Mouse (Mus musculus) forebrain, embryonic 11.5 days (tissue): ENCODE measurements around the gene Ascc1. TPM values are rescaled to one million over a fixed set of nuclear protein-coding genes. Genes with fewer than 3 reads are reported as not detected.

Experiments
- ATAC-seq: fragments of 200-750 bp; cut with Nextera tagmentation; replicated peaks from 2 replicates; pipeline ENCODE4 v1.8.0; 2017; ENCODE audit warnings: moderate TSS enrichment; ENCODE audit not compliant: low FRiP score
- DNase-seq: peaks from one replicate; pipeline ENCODE4 v3.0.0-alpha.2; 2017; ENCODE audit warnings: low spot score
- H3K27ac ChIP-seq: fragments of 300-500 bp; sonication (generic); 2 replicates; pipeline ENCODE4 v1.5.1; 2014; ENCODE audit warnings: low read depth, low read length
- H3K27me3 ChIP-seq: fragments of 300-500 bp; sonication (generic); 2 replicates; pipeline ENCODE4 v1.6.1; 2014; ENCODE audit warnings: mild to moderate bottlenecking, low read length, mixed read lengths; ENCODE audit not compliant: control insufficient read depth, insufficient read depth
- H3K36me3 ChIP-seq: fragments of 300-500 bp; sonication (generic); 2 replicates; pipeline ENCODE4 v1.6.1; 2014; ENCODE audit warnings: mild to moderate bottlenecking, low read length, moderate library complexity, mixed read lengths; ENCODE audit not compliant: control insufficient read depth, insufficient read depth
- H3K4me1 ChIP-seq: fragments of 300-500 bp; sonication (generic); replicated peaks from 2 replicates; pipeline ENCODE4 v1.6.1; 2014; ENCODE audit warnings: low read length, mixed read lengths; ENCODE audit not compliant: control insufficient read depth, insufficient read depth
- H3K4me2 ChIP-seq: fragments of 300-500 bp; sonication (generic); 2 replicates; pipeline ENCODE4 v1.6.1; 2014; ENCODE audit warnings: low read depth, mild to moderate bottlenecking, low read length, moderate library complexity, mixed read lengths; ENCODE audit not compliant: severe bottlenecking
- H3K4me3 ChIP-seq: fragments of 300-500 bp; sonication (generic); 2 replicates; pipeline ENCODE4 v1.5.1; 2014; ENCODE audit warnings: low read depth, low read length
- H3K9ac ChIP-seq: fragments of 300-500 bp; sonication (generic); 2 replicates; pipeline ENCODE4 v1.6.1; 2014; ENCODE audit warnings: low read length
- H3K9me3 ChIP-seq: fragments of 300-500 bp; sonication (generic); 2 replicates; pipeline ENCODE4 v1.6.1; 2016; ENCODE audit warnings: low read length, mixed read lengths; ENCODE audit not compliant: control insufficient read depth
- WGBS: fragments of 180-500 bp; shearing (Covaris S2); extraction: QIAGEN DNeasy Blood & Tissue Kit; methylation state at CpG from one replicate; pipeline ENCODE4 v1.1.7; 2014; 5-methylcytosine and 5-hydroxymethylcytosine counted together
- polyA plus RNA-seq: library from polyadenylated mRNA; unstranded; fragments of >200 nt; fragmentation: Nextera tagmentation; extraction: Ambion mirVana; gene quantifications from 2 replicates; pipeline ENCODE4 v1.2.1, GENCODE M21; 2014

Ascc1 gene
- polyA plus RNA-seq, 1 experiment from 2014 or later = 35.8 TPM

- no peak for DNase-seq
- WGBS = 86% methylated on average over 6 of the region's 6 CpGs
- H3K9ac ChIP-seq = no peak overlapping the region
- H3K9me3 ChIP-seq = no peaks in the 10 kb centered on the region
- no peak overlapping the region for H3K27ac ChIP-seq
- H3K4me2 ChIP-seq = no peak overlapping the region
- no peaks in the 10 kb centered on the region for H3K27me3 ChIP-seq
- no peak for ATAC-seq
- no peak overlapping the region for H3K4me3 ChIP-seq
- H3K36me3 ChIP-seq = no peaks in the 10 kb centered on the region
- H3K4me1 ChIP-seq = peaks cover 12% of the 10 kb centered on the region; the same call in 1 of the 2 replicates
Measured at GRCm38 (mm10) chr10:59972999-59973398, 29.6 kb upstream of the Ascc1 start.

DNA sequence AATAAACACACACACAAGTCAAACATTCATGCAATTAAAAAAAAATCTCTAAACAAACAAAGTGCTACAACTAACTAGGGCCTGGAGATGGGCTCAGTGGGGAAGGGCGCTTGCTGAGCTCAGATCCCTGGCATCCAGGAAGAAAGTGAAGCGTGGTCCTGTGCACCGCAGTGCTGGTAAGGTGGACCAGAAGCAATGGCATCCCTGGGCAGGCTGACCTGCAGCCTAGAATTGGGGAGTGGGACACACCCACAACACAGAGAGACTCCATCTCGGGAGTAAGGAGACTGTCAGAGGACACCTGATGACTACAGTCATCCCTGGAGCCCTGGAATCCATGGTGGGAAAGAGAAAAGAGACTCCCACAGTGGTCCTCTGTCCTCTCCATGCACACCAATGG lies 29.2 kb upstream of the Ascc1 start:
- Histone ChIP-seq H3K36me3 (no peaks in the 10 kb centered on the region), H3K4me3 (no peak overlapping the region), H3K4me2 (no peak overlapping the region), H3K9me3 (no peaks in the 10 kb centered on the region), H3K4me1 (peaks cover 12% of the 10 kb centered on the region; the same call in 1 of the 2 replicates), H3K9ac (no peak overlapping the region), H3K27me3 (no peaks in the 10 kb centered on the region), H3K27ac (no peak overlapping the region)
- DNase-seq (no peak), ATAC-seq (no peak)
- WGBS = 80% methylated on average over 4 of the region's 4 CpGs

GRCm38 (mm10) chr10:59974191-59974664 lies 28.4 kb upstream of the Ascc1 start:
- WGBS = 17% methylated on average over 6 of the region's 6 CpGs
- H3K9ac ChIP-seq = peak overlapping the region; percentile 30; the same call in 1 of the 2 replicates
- DNase-seq (peak; percentile 61), ATAC-seq (0 out of 2 replicates have a peak, but pooled peaks have one; percentile 21)
- H3K9me3 ChIP-seq = no peaks in the 10 kb centered on the region
- no peak overlapping the region for H3K4me2 ChIP-seq
- no peaks in the 10 kb centered on the region for H3K27me3 ChIP-seq
- peak overlapping the region; percentile 53; the same call in 1 of the 2 replicates for H3K27ac ChIP-seq
- H3K4me1 ChIP-seq = peaks cover 12% of the 10 kb centered on the region; the same call in 1 of the 2 replicates
- no peaks in the 10 kb centered on the region for H3K36me3 ChIP-seq
- no peak overlapping the region for H3K4me3 ChIP-seq

GRCm38 (mm10) chr10:59974786-59975185 lies 27.8 kb upstream of the Ascc1 start:
- DNase-seq (no peak), ATAC-seq (no peak)
- Histone ChIP-seq H3K4me1 (peaks cover 9% of the 10 kb centered on the region; the same call in 1 of the 2 replicates), H3K9ac (peak overlapping the region; percentile 30; the same call in 1 of the 2 replicates), H3K9me3 (no peaks in the 10 kb centered on the region), H3K27me3 (no peaks in the 10 kb centered on the region), H3K27ac (peak overlapping the region; percentile 53; the same call in 1 of the 2 replicates), H3K4me3 (no peak overlapping the region), H3K36me3 (no peaks in the 10 kb centered on the region), H3K4me2 (no peak overlapping the region)
- WGBS = 72% methylated on average over 3 of the region's 3 CpGs

GRCm38 (mm10) chr10:59977141-59977540 lies 25.5 kb upstream of the Ascc1 start:
- ATAC-seq (no peak), DNase-seq (no peak)
- Histone ChIP-seq H3K4me3 (no peak overlapping the region), H3K4me2 (no peak overlapping the region), H3K36me3 (no peaks in the 10 kb centered on the region), H3K27me3 (no peaks in the 10 kb centered on the region), H3K9ac (no peak overlapping the region), H3K9me3 (no peaks in the 10 kb centered on the region), H3K27ac (no peak overlapping the region), H3K4me1 (peaks cover 6% of the 10 kb centered on the region; the same call in 1 of the 2 replicates)
- WGBS = 66% methylated on average over 2 of the region's 4 CpGs

DNA sequence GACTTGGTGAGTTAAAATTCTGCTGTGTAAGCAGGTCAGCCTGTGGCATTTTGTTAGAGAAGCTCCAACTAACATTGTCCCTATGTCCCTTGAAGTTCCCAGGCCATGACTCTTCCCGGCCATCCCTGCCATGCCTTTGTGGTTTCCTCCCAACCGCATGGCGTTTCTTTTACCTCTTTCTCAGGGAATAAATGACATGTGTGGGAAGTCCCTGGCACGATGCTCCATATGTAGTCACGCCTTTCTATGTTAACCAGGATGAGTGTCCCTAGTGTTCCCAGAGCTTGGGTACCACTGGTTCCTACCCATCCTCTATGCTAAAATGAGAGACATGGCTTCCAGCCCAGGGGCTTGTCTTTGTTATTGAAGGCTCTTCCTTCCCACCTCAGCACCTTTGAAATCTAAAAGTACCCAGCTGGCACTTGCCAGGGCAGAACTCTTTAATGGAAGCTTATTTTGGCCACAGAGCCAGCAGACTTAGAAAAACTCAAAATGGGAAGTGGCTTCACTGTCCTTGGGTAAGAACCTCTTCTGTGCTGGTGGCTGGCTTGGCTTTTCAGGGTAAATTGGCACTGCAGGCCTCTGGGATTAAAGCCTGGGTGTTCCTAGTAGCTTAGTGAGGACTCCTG lies 24.8 kb upstream of the Ascc1 start:
- Histone ChIP-seq H3K9me3 (no peaks in the 10 kb centered on the region), H3K4me2 (no peak overlapping the region), H3K9ac (no peak overlapping the region), H3K27me3 (no peaks in the 10 kb centered on the region), H3K4me3 (no peak overlapping the region), H3K4me1 (peaks cover 6% of the 10 kb centered on the region; the same call in 1 of the 2 replicates), H3K27ac (no peak overlapping the region), H3K36me3 (no peaks in the 10 kb centered on the region)
- DNase-seq (no peak), ATAC-seq (no peak)
- WGBS = 95% methylated on average over 5 of the region's 5 CpGs

GRCm38 (mm10) chr10:59978401-59978800 lies 24.2 kb upstream of the Ascc1 start:
- Histone ChIP-seq H3K36me3 (no peaks in the 10 kb centered on the region), H3K27ac (no peak overlapping the region), H3K9me3 (no peaks in the 10 kb centered on the region), H3K27me3 (no peaks in the 10 kb centered on the region), H3K4me1 (peaks cover 6% of the 10 kb centered on the region; the same call in 1 of the 2 replicates), H3K4me2 (no peak overlapping the region), H3K4me3 (no peak overlapping the region), H3K9ac (no peak overlapping the region)
- ATAC-seq = no peak
- no peak for DNase-seq
- 75% methylated on average over 2 of the region's 2 CpGs for WGBS

DNA sequence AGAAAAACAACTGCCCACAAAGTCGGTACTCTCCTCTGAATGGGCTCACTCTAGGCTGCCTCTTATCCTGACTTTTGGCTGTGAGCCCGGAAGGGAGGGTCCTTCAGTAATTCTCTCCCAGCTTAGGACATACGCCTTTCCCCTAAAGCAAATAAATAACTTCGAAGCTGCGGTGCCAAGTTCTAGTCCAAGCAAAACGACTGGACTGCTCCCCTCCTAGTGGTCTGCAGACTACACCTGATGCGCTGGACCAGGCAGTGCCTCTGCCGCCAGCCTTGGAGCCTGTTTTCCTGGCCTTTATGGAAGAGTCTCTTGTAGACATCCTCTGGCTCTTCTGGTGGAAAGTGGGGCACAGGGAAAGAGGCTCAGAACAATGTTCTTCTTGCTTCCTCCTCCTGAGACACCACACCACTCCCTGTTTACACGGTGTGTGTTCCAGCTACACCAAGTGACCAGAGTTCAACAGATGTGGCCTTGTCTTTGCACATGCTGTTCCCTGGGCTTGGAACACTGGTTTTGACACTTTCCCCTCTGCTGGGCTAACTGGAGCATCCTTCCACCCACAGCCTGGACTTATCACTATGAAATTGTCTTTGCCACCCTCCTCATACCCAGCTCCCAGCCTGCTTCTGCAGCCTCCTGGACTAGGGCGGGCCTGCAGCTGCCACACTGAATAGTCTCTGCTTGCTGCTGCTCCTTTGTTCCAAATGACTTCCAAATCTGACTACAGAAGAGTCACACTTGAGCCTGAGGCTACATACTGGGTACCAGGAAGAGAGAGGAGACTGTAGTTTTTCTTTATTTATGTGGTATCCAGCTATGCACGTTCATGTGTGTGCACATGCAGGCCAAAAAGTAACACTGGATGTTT lies 23.5 kb upstream of the Ascc1 start:
- no peak for ATAC-seq
- Histone ChIP-seq H3K9me3 (no peaks in the 10 kb centered on the region), H3K4me2 (no peak overlapping the region), H3K27me3 (no peaks in the 10 kb centered on the region), H3K36me3 (no peaks in the 10 kb centered on the region), H3K4me3 (no peak overlapping the region), H3K27ac (no peak overlapping the region; the same call in 1 of the 2 replicates), H3K9ac (no peak overlapping the region), H3K4me1 (peaks cover 5% of the 10 kb centered on the region; the same call in 1 of the 2 replicates)
- WGBS = 58% methylated on average over 11 of the region's 11 CpGs
- no peak for DNase-seq
